Comparison of ENCODE assay signal across 13 mouse cellular contexts in the genomic region with DNA sequence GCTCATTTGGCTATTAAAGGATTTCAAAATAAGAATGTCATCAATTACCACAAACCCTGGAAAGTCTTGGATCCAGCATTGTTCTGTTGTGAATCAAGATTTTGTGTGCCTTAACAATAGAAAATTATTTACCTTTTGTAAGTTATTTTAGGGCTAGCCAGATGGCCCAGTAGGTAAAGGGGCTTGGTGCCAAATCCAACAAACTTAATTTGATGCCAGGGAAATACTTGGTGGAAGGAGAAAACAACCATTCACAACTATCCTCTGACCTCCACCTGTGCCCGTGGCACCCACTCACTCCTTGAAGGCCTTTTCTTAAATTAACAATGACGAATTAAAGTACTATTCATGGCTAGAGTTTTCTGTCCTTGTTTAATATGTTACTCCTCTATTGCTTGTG.
DNase-seq lines count a peak whose midpoint lies in the region; ATAC-seq lines count a peak whose summit lies in the region.
"Had no signal": no experiment of that assay in that cellular context is flagged by ENCODE, and none has a peak within 500 bp of the region (broad histone marks: within the 10 kb centered on the region; RNA-seq: fewer than 3 reads in every experiment).

No protein-coding gene starts in this region.

- peak; percentile 58 for DNase-seq in cerebellum, adult 11-12 months
- DNase-seq in cerebellum, postnatal 4 days (ENCODE audit: low spot score in 2 of 2): no peak
- DNase-seq in lung, postnatal 36 days: peak; percentile 20
- DNase-seq in lung, postnatal 25 days (ENCODE audit: low spot score): no peak
- DNase-seq in cerebellum, adult 9-11 months: peak; percentile 72
- DNase-seq in cerebellum, postnatal 36 days: peak; percentile 49 to 67
- no peak for DNase-seq in thymus, adult 18-20 months
- DNase-seq: adrenal gland, postnatal 10 days; forebrain, postnatal 0 days; gastrocnemius, postnatal 14 days; heart, postnatal 36 days had no signal

- ATAC-seq in megakaryocyte, adult 5-6 weeks (ENCODE audit: poor library complexity, severe bottlenecking): no peak
- ATAC-seq: forebrain, postnatal 0 days; intestine, embryonic 16.5 days had no signal

Comparison
In these comparisons a context has a peak if more than half of its experiments do, and no peak if none do; other contexts are left out.
1. DNase-seq: peak in cerebellum, adult 11-12 months (single experiment), lung, postnatal 36 days (single experiment), cerebellum, adult 9-11 months (single experiment) and cerebellum, postnatal 36 days (2 of 2); none in cerebellum, postnatal 4 days (0 of 2), lung, postnatal 25 days (single experiment) and thymus, adult 18-20 months (0 of 2).